In genomic region chr4:59802107-59802506, GRCm38 (mm10) we compare ENCODE assay signal across 20 mouse cellular contexts. TPM values are rescaled to one million over a fixed set of nuclear protein-coding genes. Genes with fewer than 3 reads are reported as not detected.
DNase-seq lines count a peak whose midpoint lies in the region; TF ChIP-seq lines count a peak whose summit lies in the region.
"Had no signal": no experiment of that assay in that cellular context is flagged by ENCODE, and none has a peak within 500 bp of the region (broad histone marks: within the 10 kb centered on the region; RNA-seq: fewer than 3 reads in every experiment).

No protein-coding gene starts in this region.

- peak in 1 of 2 experiments; percentile 10 for DNase-seq in cerebellum, adult 2 months
- DNase-seq in cerebellum, adult 11 months, result no peak
- DNase-seq in layer of hippocampus, adult 2 months (ENCODE audit: low spot score in 2 of 2), result no peak
- DNase-seq in layer of hippocampus, postnatal 36 days, result no peak
- DNase-seq in 3134 (ENCODE audit: extremely low read depth, insufficient read length, low spot score), result peak; percentile 53
- DNase-seq in urinary bladder, postnatal 10 days (ENCODE audit: low spot score), result no peak
- no peak for DNase-seq in adrenal gland, adult 18-20 months (ENCODE audit: low spot score in 2 of 2)
- DNase-seq: adrenal gland, adult 2 months; cerebellum, postnatal 25 days; gastrocnemius, postnatal 10 days; lung, postnatal 10 days; right cerebral cortex, postnatal 14 days; thymus, postnatal 14 days had no signal

- H3K27me3 ChIP-seq in cerebellum, adult 2 months (ENCODE audit: control insufficient read depth, insufficient read depth, low read length), result no peaks in the 10 kb centered on the region
- H3K27me3 ChIP-seq: embryonic facial prominence, embryonic 15.5 days; limb, embryonic 12.5 days; midbrain, embryonic 15.5 days; neural tube, embryonic 15.5 days had no signal

- H3K27ac ChIP-seq in cerebellum, adult 2 months (ENCODE audit: insufficient read depth, low read length), result peak overlapping the region; percentile 36; the same call in 1 of the 2 replicates
- peak overlapping the region; percentile 84 for H3K27ac ChIP-seq in layer of hippocampus, adult 2 months
- H3K27ac ChIP-seq in cortical plate, adult 2 months (ENCODE audit: insufficient read depth, low read length), result peak overlapping the region; percentile 91
- H3K27ac ChIP-seq: embryonic facial prominence, embryonic 15.5 days; hindbrain, embryonic 10.5 days; hindbrain, postnatal 0 days; limb, embryonic 12.5 days; midbrain, embryonic 15.5 days; neural tube, embryonic 15.5 days had no signal

- TF ChIP-seq POLR2A in cerebellum, adult 2 months (IDR thresholded peaks at IDR 0.05; ENCODE audit: borderline replicate concordance, insufficient read depth, low read length), result no peak
- no peak for TF ChIP-seq POLR2A in cortical plate, adult 2 months (IDR thresholded peaks at IDR 0.05; ENCODE audit: extremely low read depth, insufficient read depth, low read length)

- 88% methylated on average over 6 of the region's 6 CpGs for WGBS in cerebellum, adult 2 months

- H3K4me3 ChIP-seq in cerebellum, adult 2 months (replicated peaks; ENCODE audit: insufficient read depth, low read depth, low read length), result no peak overlapping the region
- no peak overlapping the region for H3K4me3 ChIP-seq in layer of hippocampus, adult 2 months
- no peak overlapping the region for H3K4me3 ChIP-seq in cortical plate, adult 2 months (ENCODE audit: insufficient read depth, low read length)
- H3K4me3 ChIP-seq: embryonic facial prominence, embryonic 15.5 days; hindbrain, embryonic 10.5 days; limb, embryonic 12.5 days; midbrain, embryonic 15.5 days; neural tube, embryonic 15.5 days had no signal

- TF ChIP-seq CTCF in cerebellum, adult 2 months (IDR thresholded peaks at IDR 0.05; ENCODE audit: borderline replicate concordance, insufficient read depth, low read depth, low read length), result no peak
- TF ChIP-seq CTCF in layer of hippocampus, adult 2 months (conservative IDR thresholded peaks at IDR 0.05), result no peak
- no peak for TF ChIP-seq CTCF in cortical plate, adult 2 months (IDR thresholded peaks at IDR 0.05; ENCODE audit: extremely low read depth, insufficient read depth, low read length)

- no peaks in the 10 kb centered on the region for H3K4me1 ChIP-seq in cerebellum, adult 2 months (ENCODE audit: control insufficient read depth, insufficient read depth, low read length)
- no peaks in the 10 kb centered on the region for H3K4me1 ChIP-seq in cortical plate, adult 2 months (ENCODE audit: control insufficient read depth, insufficient read depth, low read length)

RNA-seq across cellular contexts. Expression of gene Inip, which starts 0.7 kb away (rescaled TPM):
- 22.5 and 23.3 TPM in 2 replicates for polyA plus RNA-seq in cerebellum, adult 2 months (2012; rRNA removed)
- total RNA-seq in layer of hippocampus, adult 2 months (2021), result 10 to 100 TPM; 23.6 to 25.6 TPM
- 10 to 100 TPM; 24.1 to 26.4 TPM for total RNA-seq in layer of hippocampus, postnatal 36 days (2021)
- polyA plus RNA-seq in cortical plate, adult 2 months (2012; rRNA removed), result 21.9 and 22.3 TPM in 2 replicates
- 10 to 100 TPM; 17.5 to 17.6 TPM for total RNA-seq in adrenal gland, adult 18-20 months (2021)

RNA-seq across cellular contexts. Expression of gene Snx30, which starts 3.5 kb away (rescaled TPM):
- polyA plus RNA-seq in cerebellum, adult 2 months (2012; rRNA removed), result 24.7 and 26.1 TPM in 2 replicates
- 10 to 100 TPM; 40.3 to 44.6 TPM for total RNA-seq in layer of hippocampus, adult 2 months (2021)
- 10 to 100 TPM; 44.9 to 46.0 TPM for total RNA-seq in layer of hippocampus, postnatal 36 days (2021)
- 14.6 and 14.7 TPM in 2 replicates for polyA plus RNA-seq in cortical plate, adult 2 months (2012; rRNA removed)
- total RNA-seq in adrenal gland, adult 18-20 months (2021), result 1 to 10 TPM; 4.1 to 5.1 TPM

Comparison
In these comparisons a context has a peak if more than half of its experiments do, and no peak if none do; other contexts are left out.
1. H3K27ac ChIP-seq: peak in every context shown above with its lines; median percentile 91 in cortical plate, adult 2 months; 84 in layer of hippocampus, adult 2 months; 36 in cerebellum, adult 2 months.
2. RNA of gene Snx30, which starts 3.5 kb away (total RNA-seq): 44.9 to 46.0 TPM in layer of hippocampus, postnatal 36 days and 40.3 to 44.6 TPM in layer of hippocampus, adult 2 months; 4.1 to 5.1 TPM in adrenal gland, adult 18-20 months; every median in the first group is over 4 times any median in the second.